Mouse (Mus musculus): ENCODE measurements around the gene Cntn1. TPM values are rescaled to one million over a fixed set of nuclear protein-coding genes. Genes with fewer than 3 reads are reported as not detected.

The Cntn1 gene
- polyA plus RNA-seq, 3 experiments from 2014 or later, result 0.14 TPM; not detected in 2

DNA sequence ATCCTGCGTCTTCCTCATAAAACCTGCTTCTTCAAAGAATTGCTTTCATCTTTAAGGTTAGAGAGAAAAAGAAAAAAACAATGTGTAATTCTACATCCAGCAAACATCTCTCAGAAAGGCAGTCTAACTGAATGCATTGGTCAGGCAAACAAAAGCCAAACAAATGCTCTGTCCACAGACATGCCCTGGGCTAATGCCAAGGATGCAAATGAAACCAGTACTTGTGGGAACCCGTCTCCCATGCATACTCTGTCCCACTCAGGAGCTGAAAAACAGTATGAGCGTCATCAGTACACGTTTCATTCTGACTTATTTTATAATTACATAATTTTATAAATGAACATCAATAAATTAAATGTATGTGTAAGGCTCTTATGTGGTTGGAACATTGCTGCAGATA is 91.0 kb downstream of the Cntn1 start:
- ATAC-seq, result no peak

DNA sequence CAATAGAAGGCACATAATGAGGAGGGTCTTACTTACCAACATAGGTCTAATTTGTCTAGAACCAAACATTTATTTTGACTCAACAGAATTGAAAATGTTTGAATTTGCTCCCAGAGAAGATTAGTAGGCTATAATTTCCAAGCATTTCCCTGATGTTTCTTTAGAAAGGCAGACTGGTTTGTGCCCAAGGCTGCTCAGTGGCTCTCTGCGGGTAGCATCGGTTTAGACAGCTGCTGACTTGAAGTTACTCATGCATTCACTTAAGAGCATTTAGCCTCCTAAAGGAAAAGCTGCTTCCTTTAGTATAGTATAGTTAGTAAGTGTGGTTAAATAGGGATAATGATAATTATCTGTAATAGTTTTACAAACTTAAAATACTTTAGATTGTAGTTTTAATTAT is 104.0 kb downstream of the Cntn1 start:
- no peak for ATAC-seq

GRCm38 (mm10) chr15:92160855-92161162 is 109.8 kb downstream of the Cntn1 start:
- ATAC-seq, result no peak

GRCm38 (mm10) chr15:92161163-92162025 is 110.4 kb downstream of the Cntn1 start:
- ATAC-seq, result no peak

DNA sequence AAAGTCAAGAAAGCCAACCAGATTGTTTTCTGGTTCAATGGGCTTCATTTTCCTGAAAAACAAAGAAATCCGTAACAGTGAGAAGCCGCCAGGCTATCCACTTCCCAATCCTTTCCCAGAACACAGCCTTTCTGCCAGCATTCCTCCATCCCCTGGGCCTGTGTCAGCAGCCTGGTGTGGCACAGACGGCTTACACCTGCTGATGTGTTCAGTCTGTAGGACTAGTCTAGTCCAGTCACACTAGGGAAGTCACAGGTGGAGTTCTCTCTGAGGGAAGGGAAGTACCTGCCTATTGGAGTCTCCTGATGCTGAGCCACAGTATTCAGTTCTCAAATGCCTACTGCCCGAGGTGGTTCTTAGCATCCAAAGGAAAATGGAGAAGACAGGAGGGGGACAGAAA is 111.9 kb downstream of the Cntn1 start:
- no peak for ATAC-seq

DNA sequence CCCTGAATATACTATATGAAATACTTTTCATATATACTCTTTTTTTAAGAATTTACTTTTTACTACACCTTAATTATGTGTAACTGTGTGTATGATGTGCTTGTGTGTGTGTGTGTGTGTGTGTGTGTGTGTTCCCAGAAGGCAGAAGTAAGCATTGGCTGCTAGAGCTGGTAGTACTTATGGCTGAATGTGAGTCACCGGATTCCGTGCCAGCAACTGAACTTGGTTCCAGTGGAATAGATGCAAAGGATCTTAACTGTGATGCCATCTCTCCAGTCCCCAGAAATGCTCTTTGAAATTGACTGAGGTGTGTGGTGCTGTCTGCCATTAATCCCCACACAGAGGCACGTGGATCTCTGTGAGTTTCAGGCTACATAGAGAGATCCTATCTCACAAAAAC is 113.2 kb downstream of the Cntn1 start:
- ATAC-seq, result no peak

- ATAC-seq, result no peak
Measured at GRCm38 (mm10) chr15:92166266-92166665, 115.3 kb downstream of the Cntn1 start.

GRCm38 (mm10) chr15:92175739-92176138 is 124.8 kb downstream of the Cntn1 start:
- no peak for ATAC-seq

GRCm38 (mm10) chr15:92177413-92177812 is 126.4 kb downstream of the Cntn1 start:
- ATAC-seq, result no peak

- no peak for ATAC-seq
Measured at GRCm38 (mm10) chr15:92185484-92185883, 134.5 kb downstream of the Cntn1 start.

DNA sequence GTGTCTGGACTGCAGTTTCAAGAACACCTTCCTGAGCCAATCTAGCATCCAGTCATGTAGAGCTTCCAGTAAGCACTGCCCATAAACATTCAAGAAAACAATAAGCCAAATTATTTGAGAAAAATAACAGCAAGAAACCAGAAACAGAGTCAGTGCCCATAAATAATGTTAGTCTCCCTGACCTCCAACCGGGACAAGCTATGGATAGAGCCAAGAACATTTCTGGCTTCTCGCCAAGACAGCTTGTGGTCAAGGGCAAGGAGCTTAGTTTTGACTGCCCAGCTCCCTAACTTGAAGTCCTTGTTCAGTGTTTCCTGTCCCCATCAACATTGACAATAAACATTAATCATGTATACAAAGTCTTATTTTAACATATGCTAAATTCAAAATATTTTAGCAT is 139.0 kb downstream of the Cntn1 start:
- no peak for ATAC-seq

DNA sequence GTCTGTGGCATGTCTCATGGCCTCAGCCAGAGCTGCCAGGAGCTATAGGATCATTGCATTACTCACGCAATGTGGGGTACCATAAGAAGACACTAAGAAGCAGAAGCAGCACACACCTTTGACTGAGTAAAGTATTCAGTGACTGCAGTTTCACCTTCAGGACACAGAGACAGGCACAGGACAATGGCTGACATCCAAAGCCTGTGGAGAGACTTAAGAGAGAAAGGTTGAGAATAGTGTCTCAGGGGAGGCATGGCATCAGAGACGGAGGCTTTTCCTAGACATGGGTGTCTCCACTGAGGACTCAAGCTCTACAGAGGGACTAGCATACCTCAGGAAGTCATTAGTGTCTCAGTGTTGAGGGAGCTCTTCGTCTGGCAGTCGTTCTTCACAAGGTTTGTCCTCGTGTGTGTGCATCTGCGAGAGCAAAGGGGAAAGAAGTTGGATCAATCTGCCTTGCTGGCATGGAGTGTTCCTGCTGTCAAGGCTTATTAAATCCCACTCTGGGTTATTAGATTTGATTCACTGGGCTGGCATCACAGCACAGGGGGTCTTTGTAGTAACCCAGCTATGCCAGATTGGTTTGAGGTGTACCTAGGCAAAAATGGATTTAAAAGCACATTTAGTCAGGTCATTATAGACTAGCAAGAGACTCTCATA is 149.5 kb downstream of the Cntn1 start:
- no peak for ATAC-seq

GRCm38 (mm10) chr15:92206695-92207094 is 155.7 kb downstream of the Cntn1 start:
- no peak for ATAC-seq

GRCm38 (mm10) chr15:92209778-92210177 is 158.8 kb downstream of the Cntn1 start:
- ATAC-seq, result no peak

DNA sequence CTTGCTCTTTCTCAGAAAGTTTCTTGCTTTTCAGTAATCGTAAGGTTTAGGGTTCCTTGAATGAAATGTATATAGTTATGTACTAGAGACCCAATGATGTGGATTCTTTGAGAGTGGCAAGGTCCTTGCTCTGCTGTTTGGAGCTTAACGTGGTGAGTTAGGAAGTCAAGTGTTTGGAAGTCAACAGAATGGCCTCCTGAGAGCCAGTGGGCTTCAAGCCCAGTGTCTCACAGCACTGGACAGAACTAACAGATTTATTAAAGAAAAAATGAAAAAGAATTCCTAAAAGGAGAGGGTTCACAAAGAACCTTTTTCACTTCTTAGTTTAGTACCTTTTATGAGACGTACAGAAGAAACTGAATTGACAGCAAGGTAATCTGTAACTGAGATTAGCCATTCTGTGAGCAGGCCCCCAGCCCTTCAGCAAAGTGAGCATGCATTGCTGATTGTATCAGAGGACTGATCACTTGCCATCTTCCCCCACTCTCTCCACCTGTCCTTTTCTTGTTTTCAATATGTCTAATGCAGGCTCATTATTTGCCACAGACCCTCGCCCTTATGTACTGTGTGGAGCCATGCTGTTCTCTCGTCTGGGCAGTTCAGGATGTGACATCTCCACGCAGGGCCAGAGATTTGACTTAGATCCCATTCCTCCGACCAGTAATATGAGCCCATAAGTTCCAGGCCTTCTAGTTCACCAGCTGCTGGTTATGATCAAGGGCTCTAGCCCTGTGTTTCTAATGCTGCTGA is 159.7 kb downstream of the Cntn1 start:
- ATAC-seq, result no peak

GRCm38 (mm10) chr15:92215841-92216240 is 164.9 kb downstream of the Cntn1 start:
- no peak for ATAC-seq

DNA sequence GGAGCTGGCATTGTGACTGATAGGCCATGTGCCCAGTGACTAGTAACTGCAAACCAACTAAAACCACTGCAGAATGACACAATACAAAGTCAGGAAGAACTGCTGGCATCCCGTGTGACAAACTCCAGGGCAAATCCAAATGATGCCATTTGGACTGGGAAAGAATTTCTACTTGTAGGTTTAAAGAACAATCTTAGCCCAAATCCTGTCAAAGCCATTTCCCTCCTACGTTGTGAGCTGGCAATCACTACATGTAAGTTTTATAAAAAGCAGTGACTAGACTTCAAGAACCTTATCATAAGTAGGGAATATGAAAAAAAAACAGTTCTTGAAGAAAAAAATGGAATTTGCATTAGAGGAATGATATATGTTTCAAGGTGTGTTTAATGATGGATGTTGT is 170.5 kb downstream of the Cntn1 start:
- ATAC-seq, result no peak

DNA sequence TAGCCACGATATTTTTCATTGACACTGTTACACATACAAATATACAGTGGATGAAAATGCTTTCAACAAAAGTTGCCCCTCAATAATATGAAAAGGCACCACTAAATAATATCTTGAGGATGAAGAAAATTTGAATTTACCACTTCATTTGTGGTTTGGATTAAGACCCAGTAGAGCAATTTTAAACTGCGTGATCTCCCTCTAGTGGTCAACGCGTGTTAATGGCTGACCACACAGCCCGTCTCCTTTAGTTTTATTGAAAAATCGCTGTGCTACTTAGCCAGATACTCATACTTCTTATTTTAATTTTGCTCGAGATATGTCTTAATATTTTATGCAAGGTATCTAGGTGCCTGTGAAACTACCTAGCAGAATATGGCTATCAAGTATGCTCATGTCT is 180.4 kb downstream of the Cntn1 start:
- ATAC-seq, result no peak

DNA sequence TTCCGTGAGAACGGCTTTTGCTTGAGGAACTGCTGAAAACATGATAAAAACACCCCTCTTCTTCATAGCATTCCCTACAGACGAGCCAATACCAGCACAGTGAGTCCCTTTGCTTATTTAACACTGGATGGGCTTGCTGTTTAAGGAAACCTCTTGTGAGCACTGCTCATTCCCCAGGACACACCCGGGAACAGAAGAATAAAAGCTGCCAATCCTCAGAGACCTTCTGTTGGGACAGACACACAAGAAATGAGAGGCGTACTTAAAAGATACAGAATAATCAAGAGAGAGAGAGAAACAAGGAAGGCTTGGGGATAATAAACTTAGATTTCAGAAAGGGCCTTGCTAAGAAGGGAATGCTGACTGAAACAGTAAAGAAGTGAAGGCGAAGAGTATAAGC is 184.9 kb downstream of the Cntn1 start:
- no peak for ATAC-seq

GRCm38 (mm10) chr15:92264980-92265707 is 214.2 kb downstream of the Cntn1 start:
- no peak for ATAC-seq

DNA sequence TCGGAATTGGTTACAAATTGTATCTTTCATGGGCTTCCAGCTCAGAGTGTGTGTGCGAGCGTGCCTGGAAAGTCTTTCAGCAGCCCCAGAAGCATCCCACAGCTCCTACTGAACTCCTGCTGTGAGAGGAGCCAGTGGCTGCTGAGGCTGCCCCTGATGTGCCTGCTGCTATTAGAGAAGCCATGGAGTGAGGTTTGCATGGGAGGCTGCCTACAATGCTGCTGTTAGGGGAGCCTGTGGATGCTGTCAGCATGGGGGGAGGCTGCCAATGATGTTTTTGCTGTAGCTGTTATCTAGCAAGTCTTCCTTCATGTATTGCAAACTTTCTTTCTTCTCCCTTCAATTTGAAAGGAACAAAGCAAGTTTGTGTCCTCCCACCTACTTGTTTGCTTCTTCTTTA is 217.4 kb downstream of the Cntn1 start:
- no peak for ATAC-seq

DNA sequence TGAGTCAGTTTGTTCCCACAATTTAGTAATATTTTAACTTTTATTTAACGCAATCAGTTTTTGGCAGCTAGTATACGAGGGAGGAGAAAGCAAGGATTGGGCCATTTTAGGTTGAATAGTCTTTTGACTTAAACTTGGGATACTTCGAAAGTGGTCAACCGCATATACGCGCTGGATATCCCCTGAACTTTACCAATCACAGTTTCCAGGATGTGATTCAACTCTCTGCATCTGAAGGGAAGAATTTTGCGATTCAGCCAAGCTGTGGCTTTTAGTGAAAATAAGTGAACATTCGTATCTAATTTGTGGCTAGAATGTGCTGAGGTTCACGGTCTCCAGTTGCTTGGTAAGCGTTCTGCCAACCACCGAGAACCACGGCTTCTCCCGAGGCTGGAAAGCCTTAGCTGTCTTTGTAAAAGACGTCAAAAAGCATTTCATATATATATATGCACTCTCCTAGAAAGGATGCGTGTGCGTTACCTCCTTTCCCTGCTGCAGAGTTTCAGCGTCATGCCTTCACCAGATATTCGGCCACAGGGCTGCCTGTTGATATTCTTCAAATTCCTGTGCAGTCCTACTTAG is 217.9 kb downstream of the Cntn1 start:
- ATAC-seq, result no peak

Data from inflammation-experienced regulatory T-cells, adult 6 months (primary cell).